Mouse (Mus musculus): ENCODE results near the gene Sez6l. TPM values are rescaled to one million over a fixed set of nuclear protein-coding genes. Genes with fewer than 3 reads are reported as not detected.

Sez6l gene
- total and polyA plus RNA-seq, 3 experiments = 0.11 TPM; not detected in 2

- peaks cover 9% of the 10 kb centered on the region for H3K27me3 ChIP-seq (ENCODE audit: insufficient read depth, low read length)
- TF ChIP-seq CTCF (IDR thresholded peaks at IDR 0.05; ENCODE audit: low read depth, low read length) (no peak), GATA2 (IDR thresholded peaks at IDR 0.05; ENCODE audit: borderline replicate concordance, low read depth, low read length) (no peak), POLR2AphosphoS5 (IDR thresholded peaks at IDR 0.05; ENCODE audit: insufficient replicate concordance, low read depth, low read length) (no peak), TAL1 (conservative IDR thresholded peaks at IDR 0.05; ENCODE audit: low read depth, low read length) (no peak), GATA1 (IDR thresholded peaks at IDR 0.05; ENCODE audit: borderline replicate concordance, low read length) (no peak)
- H3K9me3 ChIP-seq (replicated peaks) = no peaks in the 10 kb centered on the region
- peaks cover 7% of the 10 kb centered on the region for H3K36me3 ChIP-seq (replicated peaks)
- peaks cover 17% of the 10 kb centered on the region for H3K4me1 ChIP-seq (ENCODE audit: insufficient read depth, low read depth, low read length)
- DNase-seq (ENCODE audit: low spot score) (no peak), ATAC-seq (ENCODE audit: extremely low read depth, insufficient number of reproducible peaks, low FRiP score, poor library complexity, severe bottlenecking) (no peak)
- no peak overlapping the region for H3K4me3 ChIP-seq (ENCODE audit: low read depth, low read length)
Observed at GRCm38 (mm10) chr5:112385973-112386372, 191.0 kb downstream of the Sez6l start.

GRCm38 (mm10) chr5:112384805-112385472 is 192.0 kb downstream of the Sez6l start:
- Histone ChIP-seq H3K36me3 (replicated peaks) (peaks cover 17% of the 10 kb centered on the region), H3K4me1 (ENCODE audit: insufficient read depth, low read depth, low read length) (peaks cover 17% of the 10 kb centered on the region), H3K4me3 (ENCODE audit: low read depth, low read length) (no peak overlapping the region), H3K27me3 (ENCODE audit: insufficient read depth, low read length) (peaks cover 9% of the 10 kb centered on the region), H3K9me3 (replicated peaks) (no peaks in the 10 kb centered on the region)
- ATAC-seq (ENCODE audit: extremely low read depth, insufficient number of reproducible peaks, low FRiP score, poor library complexity, severe bottlenecking) (no peak), DNase-seq (ENCODE audit: low spot score) (no peak)
- no peak for TF ChIP-seq GATA2 (IDR thresholded peaks at IDR 0.05; ENCODE audit: borderline replicate concordance, low read depth, low read length)
- no peak for TF ChIP-seq TAL1 (conservative IDR thresholded peaks at IDR 0.05; ENCODE audit: low read depth, low read length)
- TF ChIP-seq CTCF (IDR thresholded peaks at IDR 0.05; ENCODE audit: low read depth, low read length) = no peak
- TF ChIP-seq GATA1 (IDR thresholded peaks at IDR 0.05; ENCODE audit: borderline replicate concordance, low read length) = no peak
- TF ChIP-seq POLR2AphosphoS5 (IDR thresholded peaks at IDR 0.05; ENCODE audit: insufficient replicate concordance, low read depth, low read length) = no peak

GRCm38 (mm10) chr5:112382641-112383330 is 194.2 kb downstream of the Sez6l start:
- DNase-seq (ENCODE audit: low spot score) (no peak), ATAC-seq (ENCODE audit: extremely low read depth, insufficient number of reproducible peaks, low FRiP score, poor library complexity, severe bottlenecking) (no peak)
- peaks cover 17% of the 10 kb centered on the region for H3K4me1 ChIP-seq (ENCODE audit: insufficient read depth, low read depth, low read length)
- H3K27me3 ChIP-seq (ENCODE audit: insufficient read depth, low read length) = peaks cover 5% of the 10 kb centered on the region
- TF ChIP-seq GATA2 (IDR thresholded peaks at IDR 0.05; ENCODE audit: borderline replicate concordance, low read depth, low read length) (no peak), CTCF (IDR thresholded peaks at IDR 0.05; ENCODE audit: low read depth, low read length) (no peak), TAL1 (conservative IDR thresholded peaks at IDR 0.05; ENCODE audit: low read depth, low read length) (no peak), GATA1 (IDR thresholded peaks at IDR 0.05; ENCODE audit: borderline replicate concordance, low read length) (no peak), POLR2AphosphoS5 (IDR thresholded peaks at IDR 0.05; ENCODE audit: insufficient replicate concordance, low read depth, low read length) (no peak)
- no peak overlapping the region for H3K4me3 ChIP-seq (ENCODE audit: low read depth, low read length)
- H3K9me3 ChIP-seq (replicated peaks) = no peaks in the 10 kb centered on the region
- peaks cover 39% of the 10 kb centered on the region for H3K36me3 ChIP-seq (replicated peaks)

DNA sequence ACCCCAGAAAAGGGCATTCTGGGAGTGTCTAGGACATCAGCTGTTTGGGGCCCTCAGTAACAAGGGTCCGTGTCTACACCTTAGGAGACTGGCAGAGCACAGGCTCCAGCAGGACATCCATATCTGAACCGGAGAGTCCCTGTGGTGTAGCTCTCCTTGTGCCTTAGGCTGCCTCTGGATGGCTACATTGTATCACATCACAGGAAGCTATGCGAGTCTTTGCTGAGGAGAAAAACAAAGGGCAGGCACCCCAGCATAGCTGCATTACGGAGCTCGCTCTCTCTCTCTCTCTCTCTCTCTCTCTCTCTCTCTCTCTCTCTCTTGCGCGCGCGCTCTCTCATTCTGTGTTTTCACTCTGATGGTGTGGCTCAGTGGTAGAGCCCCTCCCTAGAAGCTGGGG is 194.9 kb downstream of the Sez6l start:
- Histone ChIP-seq H3K9me3 (replicated peaks) (no peaks in the 10 kb centered on the region), H3K36me3 (replicated peaks) (peaks cover 46% of the 10 kb centered on the region), H3K4me3 (ENCODE audit: low read depth, low read length) (no peak overlapping the region), H3K27me3 (ENCODE audit: insufficient read depth, low read length) (peaks cover 3% of the 10 kb centered on the region; the same call in 1 of the 2 replicates), H3K4me1 (ENCODE audit: insufficient read depth, low read depth, low read length) (peaks cover 17% of the 10 kb centered on the region)
- ATAC-seq (ENCODE audit: extremely low read depth, insufficient number of reproducible peaks, low FRiP score, poor library complexity, severe bottlenecking) (no peak), DNase-seq (ENCODE audit: low spot score) (no peak)
- TF ChIP-seq GATA1 (IDR thresholded peaks at IDR 0.05; ENCODE audit: borderline replicate concordance, low read length) (no peak), GATA2 (IDR thresholded peaks at IDR 0.05; ENCODE audit: borderline replicate concordance, low read depth, low read length) (no peak), POLR2AphosphoS5 (IDR thresholded peaks at IDR 0.05; ENCODE audit: insufficient replicate concordance, low read depth, low read length) (no peak), CTCF (IDR thresholded peaks at IDR 0.05; ENCODE audit: low read depth, low read length) (no peak), TAL1 (conservative IDR thresholded peaks at IDR 0.05; ENCODE audit: low read depth, low read length) (no peak)

DNA sequence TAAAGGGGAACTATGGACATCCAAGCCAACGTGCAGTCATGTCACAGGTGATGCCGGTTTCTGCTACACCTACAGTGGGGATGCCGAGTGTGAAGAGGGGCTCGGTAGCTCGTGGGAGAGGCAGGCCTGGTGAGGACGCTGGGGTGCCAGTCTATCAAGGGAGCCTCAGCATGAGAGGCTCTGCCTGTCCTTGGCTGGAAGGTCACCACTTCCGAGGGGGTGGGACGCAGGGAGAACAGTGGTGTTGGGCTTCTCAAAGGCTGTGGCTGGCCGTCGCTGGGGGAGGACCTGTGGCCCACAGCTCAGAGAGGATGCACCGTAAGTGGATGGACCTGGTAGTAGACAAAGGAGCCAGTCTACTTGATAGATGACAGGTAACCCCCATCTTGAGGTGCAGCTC is 195.8 kb downstream of the Sez6l start:
- TF ChIP-seq CTCF (IDR thresholded peaks at IDR 0.05; ENCODE audit: low read depth, low read length) (no peak), GATA2 (IDR thresholded peaks at IDR 0.05; ENCODE audit: borderline replicate concordance, low read depth, low read length) (no peak), POLR2AphosphoS5 (IDR thresholded peaks at IDR 0.05; ENCODE audit: insufficient replicate concordance, low read depth, low read length) (no peak), TAL1 (conservative IDR thresholded peaks at IDR 0.05; ENCODE audit: low read depth, low read length) (no peak), GATA1 (IDR thresholded peaks at IDR 0.05; ENCODE audit: borderline replicate concordance, low read length) (no peak)
- ATAC-seq (ENCODE audit: extremely low read depth, insufficient number of reproducible peaks, low FRiP score, poor library complexity, severe bottlenecking) = no peak
- Histone ChIP-seq H3K9me3 (replicated peaks) (no peaks in the 10 kb centered on the region), H3K4me1 (ENCODE audit: insufficient read depth, low read depth, low read length) (peaks cover 14% of the 10 kb centered on the region), H3K4me3 (ENCODE audit: low read depth, low read length) (no peak overlapping the region), H3K36me3 (replicated peaks) (peaks cover 55% of the 10 kb centered on the region), H3K27me3 (ENCODE audit: insufficient read depth, low read length) (peaks cover 3% of the 10 kb centered on the region; the same call in 1 of the 2 replicates)
- no peak for DNase-seq (ENCODE audit: low spot score)

GRCm38 (mm10) chr5:112378716-112379115 is 198.3 kb downstream of the Sez6l start:
- TF ChIP-seq POLR2AphosphoS5 (IDR thresholded peaks at IDR 0.05; ENCODE audit: insufficient replicate concordance, low read depth, low read length) (no peak), GATA1 (IDR thresholded peaks at IDR 0.05; ENCODE audit: borderline replicate concordance, low read length) (no peak), GATA2 (IDR thresholded peaks at IDR 0.05; ENCODE audit: borderline replicate concordance, low read depth, low read length) (no peak), CTCF (IDR thresholded peaks at IDR 0.05; ENCODE audit: low read depth, low read length) (no peak), TAL1 (conservative IDR thresholded peaks at IDR 0.05; ENCODE audit: low read depth, low read length) (no peak)
- no peak for DNase-seq (ENCODE audit: low spot score)
- Histone ChIP-seq H3K36me3 (replicated peaks) (peaks cover 79% of the 10 kb centered on the region), H3K27me3 (ENCODE audit: insufficient read depth, low read length) (peaks cover 3% of the 10 kb centered on the region; the same call in 1 of the 2 replicates), H3K9me3 (replicated peaks) (no peaks in the 10 kb centered on the region), H3K4me3 (ENCODE audit: low read depth, low read length) (no peak overlapping the region), H3K4me1 (ENCODE audit: insufficient read depth, low read depth, low read length) (peaks cover 8% of the 10 kb centered on the region)
- ATAC-seq (ENCODE audit: extremely low read depth, insufficient number of reproducible peaks, low FRiP score, poor library complexity, severe bottlenecking) = no peak
